Mouse (Mus musculus) gastrocnemius, postnatal 4 days (tissue): ENCODE measurements around the gene Gper1. TPM values are rescaled to one million over a fixed set of nuclear protein-coding genes. Genes with fewer than 3 reads are reported as not detected.
"Not testable (repeated sequence)": the region's sequence is repeated elsewhere in the genome, so short reads cannot be mapped to it uniquely, and the experiment has no call there.

Experiments used
- DNase-seq, 2 experiments: peaks; one replicate each; pipeline ENCODE4 v3.0.0; 2021 to 2022; ENCODE audit warnings: low spot score in 2 of 2, mixed read lengths in 2 of 2
- total RNA-seq, 2 experiments: library from RNA; stranded (reverse); gene quantifications; 2 replicates each; pipeline ENCODE4 v1.2.3; 2021

The Gper1 gene
- total RNA-seq, 2 experiments from 2014 or later: 3.9 to 4.4 TPM

DNA sequence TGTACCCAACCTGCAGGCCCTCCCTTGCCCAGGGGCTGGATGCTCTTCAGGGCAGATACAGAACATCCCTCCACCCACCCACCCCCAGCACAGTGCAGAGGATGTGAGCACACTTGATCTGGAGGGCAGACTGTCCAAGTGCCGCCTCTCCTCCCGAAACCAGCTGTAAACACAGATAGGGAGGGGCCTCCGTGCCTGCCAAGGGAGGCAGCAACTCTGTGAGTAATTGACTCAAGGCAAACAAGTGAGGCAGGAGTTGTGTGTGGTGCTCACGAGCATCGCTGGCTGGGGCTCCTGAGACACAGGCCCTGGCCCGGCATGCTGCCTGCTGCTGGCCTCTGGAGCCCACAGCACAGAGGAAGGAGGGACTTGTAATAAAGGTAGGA, 33.3 kb upstream of the Gper1 start:
- DNase-seq: peak; percentile 43 to 66

DNA sequence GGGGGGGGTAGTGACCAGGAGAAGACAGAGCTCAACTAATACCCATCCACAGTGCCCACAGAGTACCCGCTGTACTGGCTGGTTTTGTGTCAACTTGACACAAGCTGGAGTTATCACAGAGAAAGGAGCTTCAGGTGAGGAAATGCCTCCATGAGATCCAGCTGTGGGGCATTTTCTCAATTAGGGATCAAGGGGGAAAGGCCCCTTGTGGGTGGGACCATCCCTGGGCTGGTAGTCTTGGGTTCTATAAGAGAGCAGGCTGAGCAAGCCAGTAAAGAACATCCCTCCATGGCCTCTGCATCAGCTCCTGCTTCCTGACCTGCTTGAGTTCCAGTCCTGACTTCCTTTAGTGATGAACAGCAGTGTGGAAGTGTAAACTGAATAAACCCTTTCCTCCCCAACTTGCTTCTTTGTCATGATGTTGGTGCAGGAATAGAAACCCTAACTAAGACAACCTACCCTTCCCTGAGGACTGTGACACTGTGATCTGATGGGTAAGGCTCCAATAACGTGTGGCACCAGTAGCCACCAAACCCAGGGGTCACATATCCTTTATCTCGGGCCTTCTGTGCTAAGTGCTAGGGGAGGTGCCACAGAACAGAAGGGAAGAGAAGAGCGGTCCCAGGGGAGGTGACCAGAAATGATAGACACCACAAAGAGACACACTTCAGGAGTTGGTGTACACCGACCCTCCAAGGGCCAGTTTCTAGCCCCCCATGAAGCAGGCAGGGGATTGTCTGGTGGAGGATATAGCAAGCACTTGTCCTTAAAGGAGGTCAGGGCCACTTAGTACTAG, 32.4 kb upstream of the Gper1 start:
- not testable (repeated sequence) for DNase-seq

DNA sequence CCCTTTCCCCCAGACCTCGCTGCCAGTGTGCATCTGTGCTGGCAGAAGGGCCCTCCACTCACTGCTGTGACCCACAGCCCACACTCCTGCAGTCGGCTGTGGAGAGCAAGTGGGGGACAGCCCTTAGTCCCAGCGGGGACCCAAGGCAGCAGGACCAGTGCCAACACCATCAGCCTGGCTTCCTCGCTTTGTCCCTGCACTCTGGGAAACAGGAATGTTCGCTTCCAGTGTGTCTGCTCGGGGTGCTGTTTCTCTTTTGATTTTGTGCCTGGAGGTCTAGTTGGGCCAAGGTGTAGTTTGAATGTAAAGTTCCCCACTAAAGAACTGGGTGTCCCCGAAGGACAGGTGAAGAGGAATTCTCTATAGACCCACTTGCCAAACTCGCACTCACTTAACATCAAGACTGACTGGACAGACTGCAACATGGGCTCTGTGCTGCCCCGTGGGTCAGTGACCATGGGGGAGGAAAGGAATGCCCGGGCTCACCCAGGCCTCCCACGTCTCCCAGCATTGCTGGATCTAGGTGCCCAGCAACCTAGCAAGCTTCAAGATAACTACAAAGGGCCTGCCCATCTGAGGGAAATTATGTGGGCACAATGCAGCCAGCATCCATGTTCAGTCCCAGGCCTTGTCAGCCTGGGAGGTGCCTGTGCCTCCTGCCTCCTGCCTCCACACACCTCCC, 31.5 kb upstream of the Gper1 start:
- DNase-seq: no peak

DNA sequence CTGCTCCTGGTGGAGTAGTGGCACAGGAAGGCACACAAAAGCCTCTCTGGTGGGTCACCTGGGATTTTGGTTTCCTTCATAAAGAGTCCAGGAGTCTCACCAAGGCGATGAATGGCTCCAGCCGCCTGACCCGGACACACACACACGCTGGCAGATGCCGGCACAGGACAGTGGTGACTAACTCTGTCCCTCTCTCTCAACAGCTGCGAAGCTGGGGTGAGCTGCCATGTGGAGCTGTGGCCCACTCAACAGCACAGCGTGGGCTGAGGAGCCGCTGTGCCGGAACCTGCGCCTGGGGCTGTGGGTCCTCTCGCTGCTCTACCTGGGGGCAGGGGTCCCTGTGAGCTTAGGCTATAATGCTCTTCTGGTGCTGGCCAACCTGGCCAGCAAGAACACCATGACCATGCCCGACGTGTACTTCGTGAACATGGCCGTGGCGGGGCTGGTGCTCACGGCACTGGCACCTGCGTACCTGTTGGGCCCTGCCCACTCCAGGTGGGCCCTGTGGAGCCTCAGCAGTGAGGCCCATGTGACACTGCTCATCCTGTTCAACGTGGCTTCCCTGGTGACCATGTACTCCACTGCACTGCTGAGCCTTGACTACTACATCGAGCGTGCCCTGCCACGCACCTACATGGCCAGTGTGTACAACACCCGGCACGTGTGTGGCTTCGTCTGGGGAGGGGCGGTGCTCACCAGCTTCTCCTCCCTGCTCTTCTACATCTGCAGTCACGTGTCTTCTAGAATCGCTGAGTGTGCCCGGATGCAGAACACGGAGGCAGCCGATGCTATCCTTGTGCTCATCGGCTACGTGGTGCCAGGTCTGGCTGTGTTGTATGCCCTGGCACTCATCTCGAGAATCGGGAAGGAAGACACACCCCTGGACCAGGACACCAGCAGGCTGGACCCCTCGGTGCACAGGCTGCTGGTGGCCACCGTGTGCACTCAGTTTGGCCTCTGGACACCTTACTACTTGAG, 30.4 kb upstream of the Gper1 start:
- no peak for DNase-seq

DNA sequence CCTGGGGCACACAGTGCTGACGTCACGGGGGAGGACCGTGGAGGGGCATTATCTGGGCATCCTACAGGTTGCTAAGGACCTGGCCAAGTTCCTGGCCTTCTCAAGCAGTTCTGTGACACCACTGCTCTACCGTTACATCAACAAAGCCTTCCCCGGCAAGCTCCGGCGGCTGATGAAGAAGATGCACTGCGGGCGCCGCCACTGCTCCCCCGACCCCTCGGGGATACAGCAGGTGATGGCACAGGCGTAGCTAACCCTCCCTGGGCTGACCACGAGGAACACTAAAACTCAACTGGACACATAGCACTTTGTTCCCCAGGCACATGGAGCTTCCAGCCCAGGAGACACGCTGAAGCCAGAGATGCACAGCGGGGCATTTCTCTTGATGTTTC, 29.8 kb upstream of the Gper1 start:
- DNase-seq: no peak

DNA sequence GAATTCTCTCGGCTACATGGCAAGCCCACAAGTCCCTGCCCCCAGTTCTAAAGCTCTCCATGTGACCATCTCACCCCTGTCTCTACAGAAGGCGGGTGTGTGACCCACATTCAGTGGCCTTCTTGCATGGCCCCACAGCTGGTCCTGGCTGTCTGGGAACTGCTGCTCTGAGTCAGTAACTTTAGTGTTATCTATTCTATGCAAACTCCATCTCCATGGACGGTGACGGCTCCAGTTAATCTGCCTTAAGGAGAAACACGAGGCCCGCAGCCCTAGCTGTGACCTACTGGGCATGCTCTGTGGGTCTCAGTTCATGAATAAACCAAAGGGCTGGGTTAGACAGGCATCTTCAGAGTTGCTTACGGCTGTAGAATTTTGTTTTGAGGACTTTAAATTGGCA, 28.6 kb upstream of the Gper1 start:
- no peak for DNase-seq

DNA sequence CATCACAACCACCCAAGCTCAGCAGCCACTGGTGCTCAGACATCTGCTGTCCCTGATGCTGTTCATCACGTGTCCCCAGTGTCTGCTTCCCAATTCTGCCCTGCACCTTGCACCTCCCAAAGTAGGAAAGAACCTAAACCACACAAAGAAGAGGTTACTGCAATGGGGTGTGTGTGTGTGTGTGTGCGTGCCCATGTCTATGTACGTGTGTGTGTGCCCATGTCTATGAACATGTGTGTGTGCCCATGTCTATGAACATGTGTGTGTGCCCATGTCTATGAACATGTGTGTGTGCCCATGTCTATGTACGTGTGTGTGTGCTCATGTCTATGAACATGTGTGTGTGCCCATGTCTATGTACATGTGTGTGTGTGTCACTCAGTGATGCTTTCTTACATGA, 27.4 kb upstream of the Gper1 start:
- no peak for DNase-seq

DNA sequence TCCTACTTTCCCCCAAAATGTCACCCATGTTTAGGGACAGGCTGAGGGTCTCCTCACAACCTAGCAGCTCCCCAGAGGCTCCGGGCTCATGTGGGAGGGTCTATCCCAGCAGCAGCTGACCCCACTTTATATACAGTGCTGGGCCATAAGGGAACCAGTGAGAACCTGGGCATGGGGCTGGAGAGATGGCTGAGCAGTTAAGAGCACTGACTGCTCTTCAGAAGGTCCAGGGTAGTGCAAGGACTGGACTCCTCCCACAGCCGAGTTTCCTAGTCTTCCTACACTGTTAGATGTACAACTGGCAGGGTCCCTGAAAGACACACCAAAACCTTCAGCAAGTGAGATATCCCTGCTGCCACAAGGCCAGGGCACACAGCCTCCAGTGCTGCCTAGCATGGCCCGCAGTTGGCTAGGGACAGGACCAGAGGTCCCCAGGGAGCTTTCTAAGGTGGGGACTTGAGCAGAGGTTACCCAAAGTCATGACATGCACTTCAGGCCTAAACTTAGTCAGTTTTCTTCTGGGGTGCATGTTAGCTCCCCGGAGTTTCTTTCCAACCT, 25.5 kb upstream of the Gper1 start:
- DNase-seq: no peak

DNA sequence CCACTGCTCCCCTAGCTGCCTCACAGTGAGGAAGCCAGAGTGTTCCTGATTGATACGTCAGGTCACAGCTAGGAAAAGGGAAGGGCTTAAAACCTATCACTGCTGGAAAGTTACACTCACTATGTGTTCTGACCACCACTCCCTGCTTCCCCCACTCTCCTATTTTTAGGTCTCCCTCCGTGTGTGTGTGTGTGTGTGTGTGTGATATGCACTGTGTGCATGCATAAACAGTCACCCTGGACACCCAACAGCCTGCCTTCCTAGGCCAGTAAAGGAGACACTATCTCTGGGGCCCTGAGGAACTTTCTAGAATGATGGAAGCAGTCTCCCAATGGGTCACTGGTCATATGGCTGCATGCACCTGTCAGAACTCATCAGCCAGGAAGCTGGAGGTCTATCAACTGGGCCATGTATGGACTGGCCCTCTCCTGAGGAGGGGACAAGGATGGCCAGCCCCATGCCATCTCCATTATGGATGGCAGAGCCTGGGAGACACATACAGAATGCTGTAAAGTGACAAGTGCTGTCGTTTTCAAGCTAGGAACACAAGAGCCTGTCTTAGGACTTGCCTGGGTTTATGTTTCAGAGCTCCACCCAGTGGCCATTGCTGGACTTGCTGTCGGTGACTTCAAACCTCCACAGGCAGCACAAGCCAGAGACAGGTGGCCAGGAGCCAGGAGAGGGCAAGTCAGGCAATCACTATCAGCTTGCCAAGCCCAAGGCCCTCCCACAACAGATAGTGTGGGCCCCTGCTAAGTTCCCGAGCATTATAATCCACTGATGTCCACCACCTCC, 24.8 kb upstream of the Gper1 start:
- peak; percentile 84 to 95 for DNase-seq

DNA sequence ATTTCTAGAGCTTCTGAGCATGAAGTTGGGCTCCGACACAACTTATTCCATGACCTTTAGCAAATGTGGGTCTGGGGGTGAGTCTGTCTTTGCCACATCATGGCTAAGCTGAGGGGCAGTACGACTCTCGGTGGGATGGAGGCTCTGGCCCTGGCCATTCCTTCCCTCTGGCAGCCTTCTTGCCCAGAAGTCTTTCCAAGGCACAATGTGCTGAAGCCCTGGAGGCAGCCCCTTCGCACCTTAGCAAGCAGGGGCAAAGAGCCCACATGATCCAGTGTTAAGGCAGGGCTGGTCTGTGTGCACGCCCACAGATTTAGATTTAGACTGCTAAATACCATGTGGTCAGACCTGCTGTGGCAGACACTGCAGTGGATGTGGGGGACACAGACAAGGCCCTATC, 24.2 kb upstream of the Gper1 start:
- no peak for DNase-seq

DNA sequence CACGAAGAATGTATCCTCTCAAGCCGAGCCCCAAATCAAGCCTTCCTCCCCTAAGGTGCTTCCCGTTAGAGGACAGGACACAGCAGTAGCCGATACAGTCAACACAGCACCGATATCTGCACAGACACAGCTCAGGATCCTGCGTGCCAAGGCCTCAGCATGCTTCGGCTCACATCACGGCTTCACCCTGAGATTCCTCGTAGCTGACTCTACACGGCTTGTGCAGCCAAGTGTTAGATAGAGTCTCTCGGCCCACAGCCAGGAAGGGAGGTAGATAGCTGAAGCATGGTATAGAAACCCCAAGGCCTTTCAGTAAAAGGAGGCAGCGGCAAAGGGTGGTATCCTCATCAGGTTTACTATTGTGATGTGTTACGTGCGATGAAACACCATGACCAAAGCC, 23.0 kb upstream of the Gper1 start:
- no peak for DNase-seq

DNA sequence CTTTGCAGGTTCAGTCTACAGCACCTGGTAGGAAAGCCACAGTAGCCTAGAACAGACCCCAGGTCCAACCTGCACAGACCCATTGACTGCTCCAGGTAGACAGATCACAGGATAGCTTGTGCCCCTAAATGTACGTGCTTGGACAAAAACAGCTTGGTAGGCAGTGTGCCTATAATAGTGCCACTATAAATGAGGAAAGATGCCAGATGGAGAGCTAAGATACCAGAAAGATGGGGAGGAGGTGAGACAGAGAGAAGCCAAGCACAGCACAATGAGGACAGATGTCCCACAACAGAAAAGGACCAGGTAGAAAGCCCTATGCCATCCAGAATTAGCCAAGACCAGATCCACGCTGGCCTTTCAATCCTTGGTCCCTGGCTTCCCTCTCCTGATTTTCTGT, 20.8 kb upstream of the Gper1 start:
- DNase-seq: no peak

DNA sequence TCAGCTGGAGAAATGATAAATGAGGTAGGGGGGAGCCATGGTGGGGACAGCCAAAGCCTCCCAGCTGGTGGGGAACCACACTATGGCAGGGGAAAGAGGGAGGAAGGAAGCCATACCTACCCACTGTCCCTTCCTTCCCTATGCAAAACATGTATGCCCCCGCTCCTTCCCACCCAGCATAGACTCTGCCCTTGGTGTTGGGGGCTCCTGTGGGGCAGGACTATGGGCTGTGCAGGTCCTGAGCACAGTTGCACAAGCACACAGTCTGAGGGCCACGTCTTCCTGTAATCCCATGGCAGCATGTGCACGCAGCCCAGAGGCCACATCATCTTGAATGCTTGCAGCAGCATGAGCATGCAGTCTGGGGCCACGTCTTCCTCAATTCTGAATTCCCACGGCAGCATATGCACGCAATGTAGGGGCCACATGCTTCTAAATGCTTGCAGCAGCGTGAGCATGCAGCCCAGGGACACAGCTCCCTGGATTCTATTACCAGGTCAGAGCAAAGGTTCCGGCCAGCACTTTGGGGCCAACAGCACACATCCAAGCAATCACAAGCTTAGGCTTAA, 19.2 kb upstream of the Gper1 start:
- no peak for DNase-seq

DNA sequence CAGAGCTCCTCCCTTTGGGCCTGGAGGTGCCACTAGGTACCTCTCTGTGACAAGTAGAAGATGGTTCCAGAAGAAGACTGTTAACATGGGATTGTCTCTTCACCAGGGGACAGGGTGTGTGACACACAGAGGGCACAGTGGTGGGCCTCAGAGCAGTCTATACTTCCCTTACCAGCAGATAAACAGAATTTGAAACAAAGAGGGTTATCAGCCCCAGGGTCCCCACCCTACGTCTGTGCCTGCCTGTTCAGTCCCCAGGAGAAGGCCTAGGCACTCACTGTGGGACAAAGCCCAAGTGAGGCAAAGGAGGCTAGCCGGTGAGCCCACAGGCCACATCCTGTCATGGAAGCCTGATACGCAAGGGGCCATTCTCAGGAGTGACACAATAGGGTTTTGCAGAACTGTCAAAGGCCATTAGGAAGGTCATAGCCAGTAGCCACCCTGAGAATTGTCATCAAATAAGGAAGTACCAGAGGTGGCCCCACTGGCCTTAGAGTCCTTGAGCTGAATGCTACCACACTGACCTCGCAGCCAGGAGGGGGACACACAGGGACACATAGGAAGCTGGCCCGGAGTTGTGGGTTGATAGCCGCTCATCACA, 18.1 kb upstream of the Gper1 start, which contains the start of gene C130050O18Rik:
Gene C130050O18Rik, plus strand, starts transcription at position 480 of the 601 bp plus-strand sequence.
- DNase-seq: no peak

DNA sequence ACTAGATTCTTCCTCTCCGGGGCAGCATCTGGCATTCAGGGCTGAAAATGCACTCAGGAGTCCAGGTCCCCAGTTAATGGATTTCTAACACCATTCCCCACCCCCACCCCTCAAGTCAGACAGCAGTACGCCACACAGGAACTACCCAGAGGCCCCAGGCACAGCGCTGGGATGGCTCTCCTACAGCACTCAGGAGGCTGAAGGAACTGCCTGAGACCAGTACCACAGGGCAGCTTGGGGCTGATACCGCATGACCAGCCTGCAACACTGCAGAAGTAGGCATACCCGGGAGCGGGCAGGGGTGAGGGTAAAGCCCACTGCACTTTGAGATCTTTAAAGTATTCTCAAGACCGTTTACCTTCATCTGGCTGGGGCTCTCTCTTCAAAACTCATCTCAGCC, 17.5 kb upstream of the Gper1 start:
- no peak for DNase-seq

DNA sequence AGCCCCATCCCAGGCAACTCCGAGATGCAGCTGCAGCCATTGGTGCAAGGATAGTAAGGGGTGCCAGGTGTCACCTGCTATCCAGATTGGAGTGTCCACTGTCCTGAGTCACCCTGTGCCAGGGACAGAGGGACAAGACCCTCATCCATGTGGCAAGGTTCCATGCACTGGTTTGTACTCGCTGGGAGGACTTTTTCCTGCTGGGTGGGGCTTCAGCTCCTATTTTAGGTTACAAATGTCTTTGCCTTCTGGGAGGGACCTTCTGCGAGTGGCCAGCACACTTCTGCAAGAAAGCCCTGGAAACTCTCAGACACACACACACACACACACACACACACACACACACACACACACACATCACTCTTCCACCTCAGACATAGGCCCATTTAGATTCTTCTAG, 17.0 kb upstream of the Gper1 start:
- no peak for DNase-seq

DNA sequence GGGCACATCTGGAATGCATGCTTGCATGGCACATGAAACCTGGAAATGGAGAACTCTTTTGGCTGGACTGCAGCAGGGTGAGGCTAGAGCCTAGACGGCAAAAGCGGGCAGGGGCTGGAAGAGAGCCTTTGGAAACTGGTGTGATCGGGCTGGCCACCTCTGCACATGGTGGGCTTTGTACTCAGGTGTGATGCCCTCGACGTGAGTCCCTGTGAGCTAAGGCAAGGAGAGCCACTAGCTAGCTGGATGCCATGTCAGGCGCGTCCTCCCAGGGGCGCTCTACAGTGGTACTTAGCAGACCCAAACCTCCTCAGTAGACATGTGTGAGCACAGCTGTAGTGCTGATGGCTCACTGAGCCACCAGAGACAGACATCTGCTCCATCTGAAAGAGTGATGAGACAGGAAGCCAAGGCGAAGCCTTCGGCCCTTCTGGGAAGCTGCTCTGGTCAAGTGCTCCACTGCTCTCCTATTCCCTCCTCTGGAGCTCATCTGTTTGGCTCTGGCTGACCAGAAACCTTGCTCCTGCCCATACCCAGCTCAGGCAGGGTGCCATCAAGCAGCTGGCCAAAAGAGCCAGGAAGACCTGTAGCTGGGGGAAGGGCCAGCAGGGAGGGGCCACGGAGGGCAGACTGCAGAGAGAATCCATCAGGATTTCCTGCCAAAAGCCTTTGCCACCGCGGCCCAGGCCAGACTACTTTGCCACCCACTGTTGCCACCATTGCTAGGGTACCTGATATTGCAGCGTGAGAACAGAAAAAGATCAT, 15.6 kb upstream of the Gper1 start:
- DNase-seq: peak in 1 of 2 experiments; percentile 58

DNA sequence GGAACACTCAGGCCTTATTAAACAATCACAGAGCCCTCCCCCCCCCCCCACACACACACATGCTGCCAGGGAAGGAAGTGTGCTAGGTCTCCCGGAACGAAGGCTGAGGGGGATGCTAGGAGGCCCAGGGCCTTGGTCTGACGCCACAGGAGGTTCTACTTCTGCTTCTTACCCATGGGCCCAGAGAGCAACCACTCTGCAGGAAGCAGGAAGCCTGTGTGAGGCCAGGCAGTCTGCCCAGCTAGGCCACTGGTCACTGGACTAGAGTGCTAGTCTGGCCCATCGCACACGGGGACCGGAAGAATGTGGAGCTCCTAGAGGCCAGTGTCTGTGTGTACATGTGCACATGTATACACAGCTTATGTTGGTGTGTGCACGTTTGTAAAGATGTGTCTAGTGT, 14.4 kb upstream of the Gper1 start:
- no peak for DNase-seq

DNA sequence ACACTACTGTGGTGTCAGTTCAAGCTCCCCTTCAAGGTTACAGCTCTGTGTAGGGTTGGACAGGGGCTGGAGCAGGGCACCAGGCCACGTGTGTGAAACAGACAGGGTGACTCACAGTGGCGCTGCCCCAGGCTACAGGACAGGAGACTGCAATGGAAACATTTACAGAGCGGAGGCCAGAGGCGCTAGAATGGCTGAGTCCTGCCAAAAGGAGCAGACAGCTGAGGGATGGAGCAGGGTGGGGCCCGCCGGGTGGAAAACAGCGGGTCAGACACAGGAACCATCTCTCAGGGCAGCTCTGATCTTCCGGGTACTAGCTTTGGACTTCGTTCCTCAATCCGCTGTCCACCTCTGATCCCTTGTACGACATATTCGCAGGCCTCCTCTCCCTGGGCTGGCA, 13.5 kb upstream of the Gper1 start:
- peak; percentile 55 to 84 for DNase-seq
